Mouse (Mus musculus): Measurements from ENCODE around the gene Myo5a.

The Myo5a gene

GRCm38 (mm10) chr9:75253766-75254165 is 183.0 kb downstream of the Myo5a start:
- no peak for DNase-seq

- DNase-seq: no peak
These were observed 183.6 kb downstream of the Myo5a start for GRCm38 (mm10) chr9:75254196-75254955.

- peak; percentile 44 for DNase-seq
These were observed 185.2 kb downstream of the Myo5a start for GRCm38 (mm10) chr9:75255820-75256545.

GRCm38 (mm10) chr9:75258792-75259191 is 188.0 kb downstream of the Myo5a start:
- DNase-seq: no peak

- DNase-seq: no peak
These were observed 188.8 kb downstream of the Myo5a start for GRCm38 (mm10) chr9:75259656-75260055.

- DNase-seq: no peak
These were observed 190.6 kb downstream of the Myo5a start for GRCm38 (mm10) chr9:75261332-75261872.

- DNase-seq: peak; percentile 47
These were observed 191.5 kb downstream of the Myo5a start for GRCm38 (mm10) chr9:75262235-75262826.

GRCm38 (mm10) chr9:75264008-75264718 is 193.3 kb downstream of the Myo5a start:
- no peak for DNase-seq

- no peak for DNase-seq
These were observed 196.3 kb downstream of the Myo5a start for GRCm38 (mm10) chr9:75267147-75267546.

- DNase-seq: no peak
These were observed 199.6 kb downstream of the Myo5a start for GRCm38 (mm10) chr9:75270382-75270781.

GRCm38 (mm10) chr9:75271539-75271938 is 200.7 kb downstream of the Myo5a start:
- no peak for DNase-seq

Data from thymus, postnatal 14 days (tissue).